Mouse (Mus musculus): ENCODE measurements at regions not wholly inside any gene's neighbourhood (a gene's known extent, or its start where the extent isn't known, plus 50 kb on each side); places are given as distances from the start of the nearest gene placed in this dataset.

DNA sequence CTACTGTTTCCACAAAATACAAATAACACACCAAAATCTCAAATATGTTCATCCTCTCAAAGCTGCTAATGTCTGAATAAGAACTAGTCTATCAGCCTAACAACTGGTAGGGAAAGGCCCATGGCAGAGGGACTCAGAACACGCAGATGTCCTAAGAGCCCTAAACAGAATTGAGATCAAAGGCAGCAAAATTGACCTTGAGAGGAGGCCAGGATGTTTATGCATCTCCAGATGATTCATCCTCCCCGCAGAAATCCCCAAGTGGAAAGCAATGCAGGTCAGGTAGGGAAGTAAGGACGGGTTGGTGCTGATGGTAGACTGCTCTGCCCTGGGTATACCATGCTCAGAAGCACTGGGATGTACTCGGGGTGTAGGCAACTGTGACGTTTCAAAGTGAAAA lies 89.0 kb upstream of the Tmem150c start:
- in situ Hi-C loops (cut with MseI, MboI): loop anchor here in 1 of 2 experiments (10.0 kb wide), 1 partner anchor 174 kb away; no protein-coding TSS in a partner anchor

DNA sequence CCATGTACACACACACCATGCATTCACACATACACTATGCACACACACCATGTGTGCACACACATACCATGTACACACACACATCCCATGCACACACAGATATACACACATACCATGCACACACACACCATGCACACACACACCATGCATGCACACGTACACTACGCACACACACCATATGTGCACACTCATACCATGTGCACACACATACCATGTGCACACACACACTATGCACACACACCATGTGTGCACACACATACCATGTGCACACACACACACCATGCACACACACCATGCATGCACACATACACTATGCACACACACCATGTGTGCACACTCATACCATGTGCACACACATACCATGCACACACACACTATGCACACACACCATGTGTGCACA lies 87.1 kb upstream of the Tmem150c start:
- in situ Hi-C loops (cut with MseI, MboI): loop anchor here in 1 of 2 experiments (10.0 kb wide), 1 partner anchor 172 kb away; no protein-coding TSS in a partner anchor

DNA sequence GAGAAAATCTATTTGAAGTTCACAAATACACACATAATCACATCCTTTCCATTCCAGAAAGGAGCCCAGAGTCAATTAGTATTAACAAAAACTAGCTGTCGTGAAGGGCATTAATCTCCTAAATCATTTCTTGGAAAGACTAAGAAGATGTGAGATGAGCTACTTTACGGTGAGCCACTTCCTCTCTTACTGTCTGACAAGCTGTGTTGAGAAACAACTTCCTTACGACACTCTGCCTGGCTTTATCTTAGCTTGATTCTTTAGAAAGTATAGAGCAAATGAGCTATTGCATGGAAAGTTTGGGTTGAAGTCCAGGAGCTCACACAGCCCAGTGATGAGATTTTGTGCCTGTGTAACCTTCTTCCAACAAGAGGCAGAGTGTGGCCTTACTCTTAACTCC lies 85.2 kb upstream of the Tmem150c start:
- in situ Hi-C loops (cut with MseI, MboI): loop anchor here in 1 of 2 experiments (10.0 kb wide), 1 partner anchor 170 kb away; no protein-coding TSS in a partner anchor

DNA sequence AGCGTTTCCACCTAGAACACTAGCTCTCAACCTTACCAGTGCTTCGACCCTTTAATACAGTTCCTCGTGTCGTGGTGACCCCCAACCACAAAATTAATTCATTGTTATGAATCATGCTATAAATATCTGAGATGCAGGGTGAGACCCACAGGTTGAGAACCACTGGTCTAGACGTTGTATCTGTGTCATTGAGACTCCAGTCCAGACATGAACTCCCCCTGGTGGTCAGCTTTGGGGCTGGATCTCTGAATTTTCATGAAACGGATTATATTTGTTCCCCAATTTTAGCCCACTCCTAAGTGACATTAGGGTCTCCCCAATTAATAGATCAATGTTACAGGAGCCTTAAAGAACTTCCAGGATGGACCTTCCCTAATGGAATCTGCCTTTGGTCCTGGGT lies 81.3 kb upstream of the Tmem150c start:
- in situ Hi-C loops (cut with MseI, MboI): loop anchor here in 1 of 2 experiments (10.0 kb wide), 1 partner anchor 166 kb away; no protein-coding TSS in a partner anchor

DNA sequence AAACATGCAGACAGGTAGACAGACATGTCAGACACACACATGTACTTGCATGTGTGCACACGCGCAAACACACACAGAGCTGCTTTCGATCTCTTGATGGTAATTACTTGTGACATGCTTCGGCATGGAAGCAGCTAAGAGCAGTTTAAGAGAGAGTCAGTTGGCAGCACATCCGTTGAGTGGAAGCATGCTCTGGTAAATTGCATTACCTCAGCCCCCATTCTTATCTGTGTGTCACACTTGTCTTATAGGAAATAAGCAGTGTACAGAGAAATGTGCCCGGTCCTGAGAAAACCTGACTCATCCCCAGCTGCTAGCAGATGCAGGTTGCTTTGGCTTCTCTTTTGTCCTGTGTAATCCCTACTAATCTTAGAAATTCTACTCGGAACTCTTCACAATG lies 80.0 kb upstream of the Tmem150c start:
- in situ Hi-C loops (cut with MseI, MboI): loop anchor here in 1 of 2 experiments (10.0 kb wide), 1 partner anchor 165 kb away; no protein-coding TSS in a partner anchor

DNA sequence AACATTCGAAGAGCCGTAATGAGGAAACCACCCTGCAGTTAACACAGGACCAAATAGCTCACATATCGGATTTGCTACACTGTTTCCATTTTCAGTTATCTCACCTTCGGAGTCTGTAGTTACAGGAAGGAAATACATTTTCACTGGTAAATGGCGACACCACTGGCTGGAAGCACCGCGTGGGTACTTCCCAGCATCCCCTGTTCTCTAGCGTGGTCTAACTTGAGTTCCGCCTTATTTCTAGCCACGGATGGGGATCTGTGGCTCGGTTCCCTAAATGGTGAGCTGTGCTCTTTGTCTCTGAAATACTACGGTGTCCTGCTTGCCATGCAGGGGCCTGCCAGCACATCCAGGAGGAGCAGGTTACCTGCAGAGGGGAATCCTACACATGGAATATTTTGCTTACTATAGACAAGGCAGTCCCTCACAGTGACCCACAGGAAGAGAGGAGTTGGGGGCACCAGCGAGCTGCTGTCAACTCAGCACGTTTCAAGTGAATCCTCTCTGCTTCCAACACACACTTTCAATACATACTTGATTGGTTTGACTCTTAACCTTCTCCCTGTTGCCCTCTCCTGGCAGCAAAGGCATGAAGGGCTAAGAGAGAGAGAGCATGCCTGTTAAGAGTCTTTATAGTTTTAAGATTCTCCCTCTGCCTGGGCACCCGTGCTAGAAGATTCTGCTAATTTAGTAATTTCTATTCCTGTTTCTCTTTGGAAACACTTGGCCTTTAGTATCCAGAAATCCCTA lies 78.9 kb upstream of the Tmem150c start:
- in situ Hi-C loops (cut with MseI, MboI): no loop called here

DNA sequence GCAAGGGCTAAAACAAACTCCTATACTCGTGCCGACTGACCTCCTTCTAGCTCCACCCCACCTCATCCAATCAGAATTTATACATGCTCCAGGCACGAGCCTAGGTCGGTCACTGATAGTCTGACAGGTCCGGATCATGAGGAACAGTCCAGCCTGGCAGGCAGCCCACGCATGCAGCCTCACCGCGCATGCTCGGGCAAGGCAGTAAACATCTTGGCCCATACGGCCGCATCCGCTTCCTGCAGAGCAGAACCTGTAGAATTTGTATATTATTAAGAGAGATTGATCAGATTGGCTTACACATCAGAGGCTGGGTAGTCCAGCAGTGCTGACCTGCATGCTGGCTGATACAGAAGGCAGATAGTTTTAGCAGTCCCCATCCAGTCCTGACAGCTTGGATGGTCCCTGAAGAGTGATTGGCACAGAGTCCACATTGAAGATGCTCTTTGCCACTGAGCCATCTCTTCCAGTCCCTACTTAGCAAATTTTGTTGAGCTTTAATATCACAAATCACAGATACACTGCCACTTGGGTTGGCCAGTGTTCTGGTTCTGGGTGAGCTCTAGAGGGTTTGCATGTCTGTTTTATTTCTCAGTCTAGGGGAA lies 78.2 kb upstream of the Tmem150c start:
- in situ Hi-C loops (cut with MseI, MboI): no loop called here

DNA sequence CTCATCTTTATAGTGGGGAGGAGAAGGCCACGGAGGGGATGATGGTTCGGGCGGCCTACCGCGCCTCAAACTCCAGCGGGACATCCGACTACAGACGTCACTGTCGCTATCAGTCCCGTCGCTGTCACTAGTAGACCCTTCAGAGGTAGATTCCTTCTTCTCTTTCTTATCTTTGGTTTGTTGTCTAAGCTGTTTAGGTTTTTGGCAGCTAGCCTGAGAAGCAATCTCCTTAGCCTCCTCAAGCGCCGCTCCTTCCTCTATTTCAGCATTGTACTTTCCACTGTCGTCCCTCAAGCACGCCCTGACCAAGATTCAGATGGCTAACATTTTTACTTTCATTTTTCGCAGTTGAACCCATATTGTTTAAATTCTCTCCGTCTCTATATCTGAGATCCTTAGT lies 76.7 kb upstream of the Tmem150c start:
- in situ Hi-C loops (cut with MseI, MboI): no loop called here

DNA sequence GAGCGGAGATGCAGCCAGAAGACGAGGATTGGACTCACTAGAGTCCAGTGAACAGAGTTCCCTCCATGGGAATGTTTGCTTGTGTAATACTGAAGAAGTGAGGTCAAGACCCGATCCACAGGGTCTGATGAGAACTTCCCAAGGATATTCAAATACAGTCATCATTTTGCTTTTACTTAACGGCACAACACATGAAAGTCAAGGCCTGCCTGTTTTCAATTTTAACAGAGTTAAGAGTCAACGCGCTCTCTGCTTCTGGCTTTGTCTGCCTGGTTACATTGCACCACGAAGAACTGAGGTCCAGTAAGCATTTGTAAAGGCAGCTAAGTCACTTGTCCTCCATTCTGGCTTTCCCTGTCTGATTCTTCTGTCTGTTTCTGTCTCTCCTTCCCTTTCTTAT lies 72.5 kb upstream of the Tmem150c start:
- in situ Hi-C loops (cut with MseI, MboI): no loop called here

DNA sequence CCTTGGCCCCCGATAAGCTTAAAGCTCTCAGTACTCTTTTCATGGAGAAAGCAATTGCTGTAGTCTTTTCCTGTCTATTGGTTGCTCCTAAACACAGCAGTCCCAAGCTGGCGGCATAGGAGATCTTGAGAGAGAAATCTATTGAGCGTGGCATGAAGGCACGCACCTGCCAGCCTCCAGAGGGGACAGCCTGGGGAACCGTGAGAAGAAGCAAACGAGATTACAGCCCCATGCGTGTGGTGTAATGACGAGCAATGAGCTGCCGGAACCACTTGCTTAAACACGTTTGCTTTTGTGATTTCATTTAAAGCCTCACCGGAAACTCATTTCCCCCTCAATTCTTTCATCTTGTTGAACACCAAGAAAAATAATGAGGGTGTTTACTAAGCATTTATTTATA lies 72.0 kb upstream of the Tmem150c start:
- in situ Hi-C loops (cut with MseI, MboI): no loop called here

DNA sequence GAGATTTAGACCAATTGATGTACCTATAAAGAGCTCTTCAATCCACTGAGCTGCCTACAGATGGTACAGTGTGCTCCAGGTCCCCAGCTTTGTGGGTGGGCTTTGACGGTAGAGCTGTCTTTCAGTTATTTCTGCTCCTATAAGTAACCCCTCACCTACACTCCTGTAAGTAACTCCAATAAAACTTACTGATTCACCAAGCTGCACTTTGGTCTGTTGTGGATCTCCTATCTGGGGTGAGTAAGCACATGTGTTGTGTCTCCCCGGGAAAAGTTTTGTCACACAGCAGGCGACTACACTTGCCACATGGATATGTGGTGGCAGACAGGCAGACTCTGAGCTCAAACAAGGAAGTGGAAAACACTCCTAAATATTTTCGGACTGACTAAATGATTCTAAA lies 70.4 kb upstream of the Tmem150c start:
- in situ Hi-C loops (cut with MseI, MboI): no loop called here

DNA sequence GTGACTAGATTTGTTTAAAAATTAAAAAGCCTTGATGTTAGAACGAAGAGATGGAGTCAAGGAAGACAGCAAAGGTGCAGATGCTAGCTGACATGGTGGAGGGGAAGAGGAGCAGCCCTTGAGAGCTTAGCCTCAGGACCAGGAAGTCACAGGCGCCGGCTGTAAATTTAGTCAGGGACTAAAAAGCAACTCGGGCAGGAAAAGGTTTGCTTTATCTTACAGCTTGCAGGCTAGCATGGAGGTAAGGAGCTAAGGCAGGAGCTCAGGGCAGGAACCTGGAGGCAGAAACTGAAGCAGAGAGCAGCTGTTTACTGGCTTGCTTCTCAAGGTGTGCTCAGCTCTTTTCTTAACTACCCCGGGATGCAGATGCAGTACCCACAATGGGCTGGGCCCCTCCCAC lies 68.3 kb upstream of the Tmem150c start:
- in situ Hi-C loops (cut with MseI, MboI): no loop called here

DNA sequence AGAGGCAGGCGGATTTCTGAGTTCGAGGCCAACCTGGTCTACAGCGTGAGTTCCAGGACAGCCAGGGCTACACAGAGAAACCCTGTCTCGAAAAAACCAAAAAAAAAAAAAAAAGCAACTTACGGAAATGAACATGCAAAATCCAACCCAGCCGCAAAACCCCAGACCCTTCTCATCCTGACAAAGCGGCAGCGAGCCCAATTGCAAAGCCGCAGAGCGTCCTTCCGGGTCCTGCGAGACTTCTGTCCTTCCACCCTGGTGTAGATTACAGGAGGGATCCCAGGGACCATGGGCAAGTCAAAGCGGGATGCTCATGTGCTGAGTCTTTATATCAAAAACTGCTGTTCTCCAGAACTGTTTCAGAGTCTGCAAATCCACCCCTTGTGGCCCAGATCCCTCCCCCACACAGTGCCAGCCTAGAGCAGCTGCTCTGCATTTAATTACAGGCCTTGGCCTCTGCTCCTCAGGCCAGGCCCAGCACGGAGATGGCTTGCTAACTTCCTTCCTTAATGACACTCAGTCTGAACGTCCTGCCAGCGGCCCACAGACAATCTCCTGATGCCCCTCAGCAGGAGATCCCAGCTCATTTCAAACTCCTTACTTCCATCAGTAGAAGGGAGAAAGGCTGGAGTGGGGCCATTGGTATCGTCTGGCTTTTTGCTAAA lies 67.1 kb upstream of the Tmem150c start:
- in situ Hi-C loops (cut with MseI, MboI): no loop called here

DNA sequence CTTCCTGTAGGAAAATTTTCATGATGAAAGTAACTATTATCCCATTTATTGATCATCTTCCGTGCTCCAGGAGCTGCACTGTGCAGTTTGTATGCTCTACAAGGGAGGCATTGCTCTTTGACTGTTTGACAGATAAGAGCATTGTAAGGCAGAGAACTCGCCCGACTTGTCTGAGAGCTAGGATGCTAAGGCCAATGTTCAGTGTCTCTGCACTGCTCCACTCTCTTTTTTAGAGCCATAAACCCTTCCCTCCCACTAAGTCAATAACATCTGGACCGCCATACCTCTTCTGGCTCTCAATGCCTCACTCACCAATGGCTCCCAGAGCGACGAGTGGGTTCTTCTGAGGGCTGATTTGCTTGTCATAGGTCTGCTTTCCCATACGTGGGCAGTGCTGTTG lies 65.9 kb upstream of the Tmem150c start:
- in situ Hi-C loops (cut with MseI, MboI): no loop called here

DNA sequence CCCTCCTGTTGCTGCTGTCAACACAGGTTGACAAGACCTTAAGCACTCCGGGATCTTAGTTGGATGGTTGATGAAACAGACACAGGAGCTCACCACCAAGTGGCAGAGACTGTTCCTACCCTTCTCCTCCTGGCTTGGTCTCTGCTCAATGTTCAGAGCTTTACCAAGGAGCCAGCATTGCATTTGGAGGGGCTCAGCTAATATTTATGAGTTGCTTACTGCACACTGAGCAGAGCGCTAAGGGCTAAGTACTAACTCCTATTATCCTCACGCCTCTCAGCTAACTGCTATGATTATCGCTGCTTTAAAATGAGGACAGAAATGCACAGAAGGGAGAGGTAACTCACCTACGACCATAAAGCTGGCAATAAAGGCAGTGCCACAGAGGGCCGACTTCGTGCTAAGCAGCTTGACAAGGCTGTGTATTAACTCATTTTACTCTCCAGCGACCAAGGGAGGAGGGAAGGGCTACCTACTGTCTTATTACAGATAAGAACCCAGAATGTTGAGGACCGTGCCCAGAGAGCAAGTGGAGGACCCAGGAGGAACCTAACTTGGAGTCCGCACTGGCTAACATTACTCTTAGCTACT lies 65.3 kb upstream of the Tmem150c start:
- in situ Hi-C loops (cut with MseI, MboI): no loop called here

DNA sequence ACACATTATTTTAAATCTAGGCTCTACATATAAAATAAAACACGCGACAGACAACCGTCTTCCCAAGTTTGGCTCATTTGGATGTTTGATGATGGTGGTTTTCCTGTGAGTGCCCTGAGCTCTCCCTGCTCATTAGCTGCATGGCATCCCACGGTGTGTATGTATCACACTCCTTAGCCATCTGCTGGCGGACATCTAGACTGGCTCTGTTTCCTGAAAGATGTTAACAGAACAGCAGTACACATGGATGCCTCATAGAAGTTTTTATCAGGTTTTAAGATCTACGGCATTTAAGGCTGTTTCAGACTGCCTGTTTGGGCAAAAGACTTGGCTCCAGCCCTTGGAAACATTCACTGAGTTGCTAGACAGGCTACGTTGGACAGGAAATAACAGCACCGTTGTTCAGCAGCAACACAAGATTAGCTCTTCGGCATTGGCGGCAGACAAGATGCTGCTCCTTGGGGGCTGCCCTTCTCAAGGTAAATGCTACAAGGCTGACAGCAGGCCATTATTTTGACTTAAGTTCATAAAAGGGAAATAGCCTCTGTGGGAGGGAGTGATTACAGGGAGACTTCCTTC lies 61.5 kb upstream of the Tmem150c start:
- in situ Hi-C loops (cut with MseI, MboI): no loop called here

DNA sequence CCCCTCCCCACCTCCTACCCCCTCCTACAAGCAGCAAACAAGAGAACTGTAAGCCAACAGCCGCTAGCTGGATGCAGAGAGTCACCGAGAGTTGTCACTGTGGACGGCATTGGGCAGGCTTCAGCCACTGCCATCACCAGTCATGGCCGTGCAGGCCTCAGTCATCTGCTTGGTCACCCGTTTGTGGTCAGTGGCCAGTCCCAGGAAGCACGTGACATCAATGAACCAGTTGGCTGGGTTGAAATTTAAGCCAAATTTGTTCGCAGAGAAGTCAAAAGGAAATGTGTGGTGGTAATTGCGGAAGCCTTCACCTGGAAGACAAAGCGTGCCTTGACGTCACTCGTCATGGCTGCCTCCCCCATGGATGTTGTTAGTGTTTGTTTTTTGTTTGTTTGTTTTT lies 60.7 kb upstream of the Tmem150c start:
- in situ Hi-C loops (cut with MseI, MboI): no loop called here

DNA sequence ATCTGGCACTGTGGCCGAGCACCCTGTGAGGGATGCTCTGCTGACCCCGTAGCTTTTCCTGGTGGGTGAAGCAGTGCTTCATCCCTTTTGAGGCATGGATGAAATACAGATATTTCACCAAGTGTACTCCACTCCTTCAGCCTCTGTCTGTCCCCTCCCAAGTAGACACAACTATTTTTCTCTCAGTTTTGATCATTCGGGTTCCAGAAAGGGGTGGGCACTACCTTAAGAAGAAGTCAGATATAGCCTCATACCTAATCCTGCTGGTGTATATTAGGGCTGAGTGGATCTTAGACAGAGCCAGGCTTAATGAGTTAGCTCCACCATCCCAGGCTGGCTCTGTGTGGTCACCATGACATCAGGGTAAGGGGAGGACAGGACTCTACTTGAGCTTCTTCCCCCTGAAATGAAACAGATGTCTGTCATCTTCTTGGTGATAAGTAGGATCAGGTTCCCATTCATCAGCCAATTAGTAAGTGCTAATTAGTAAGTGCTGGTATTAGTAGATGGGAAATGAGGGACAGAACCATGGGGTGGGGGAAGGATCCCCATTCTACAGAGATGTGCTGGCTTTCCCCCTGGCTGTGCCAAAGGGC lies 58.7 kb upstream of the Tmem150c start:
- in situ Hi-C loops (cut with MseI, MboI): no loop called here

DNA sequence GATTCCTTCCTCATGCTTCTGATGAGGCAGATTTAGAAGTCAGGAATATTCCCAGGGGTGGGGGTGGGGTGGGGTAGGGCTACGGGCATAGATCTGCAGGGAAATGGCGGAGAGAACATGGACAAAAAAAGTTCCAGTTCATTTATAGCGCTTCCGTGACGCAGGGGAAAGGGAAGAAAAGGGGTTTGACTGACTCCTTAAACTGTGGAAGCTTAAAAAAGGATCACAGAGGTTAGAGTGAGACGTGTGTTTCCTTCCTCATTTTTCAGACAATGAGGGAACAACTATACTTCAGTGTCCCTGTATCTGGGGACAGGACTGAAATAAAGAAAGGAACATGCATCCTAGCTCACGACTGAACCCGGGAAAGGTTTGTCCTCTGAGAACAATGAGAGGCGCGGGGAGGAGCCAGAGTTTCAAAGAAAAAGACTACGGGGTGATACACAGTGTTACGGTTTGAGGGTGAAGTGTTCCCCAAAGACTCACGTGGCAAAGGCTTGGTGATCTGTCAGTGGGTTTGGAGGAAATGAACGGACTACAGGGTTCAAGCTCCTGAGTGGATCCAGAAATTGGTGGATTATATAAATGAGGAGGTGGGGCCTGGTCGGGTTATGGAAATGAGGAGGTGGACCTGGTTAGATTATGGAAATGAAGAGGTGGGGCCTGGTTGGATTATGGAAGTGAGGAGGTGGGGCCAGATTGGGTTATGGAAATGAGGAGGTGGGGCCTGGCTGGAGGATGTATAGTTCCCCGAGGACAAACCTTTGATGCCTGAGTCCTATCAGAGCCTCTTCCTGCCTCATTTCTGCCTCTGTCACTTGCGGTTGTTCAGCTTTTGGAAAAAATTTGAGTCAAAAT lies 57.8 kb upstream of the Tmem150c start:
- in situ Hi-C loops (cut with MseI, MboI): no loop called here

DNA sequence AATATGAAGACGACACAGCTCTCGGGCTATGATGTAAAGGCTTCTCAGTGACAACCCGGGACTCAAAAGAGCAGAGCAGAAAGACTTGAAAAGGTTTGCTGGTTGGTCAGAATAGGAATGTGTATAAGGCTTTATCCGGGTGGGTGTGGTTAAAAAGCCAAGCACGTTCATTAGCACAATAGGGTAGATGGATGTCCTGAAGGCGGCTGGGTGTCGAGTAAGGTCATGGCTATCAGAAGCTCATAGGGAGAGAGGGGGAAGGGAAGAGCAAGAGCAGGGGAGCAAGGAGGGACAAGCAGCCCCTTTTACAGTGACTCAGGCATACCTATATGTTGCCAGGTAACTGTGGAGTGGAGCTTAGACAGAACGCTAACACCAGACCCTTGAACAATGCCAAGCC lies 54.3 kb upstream of the Tmem150c start:
- in situ Hi-C loops (cut with MseI, MboI): no loop called here

DNA sequence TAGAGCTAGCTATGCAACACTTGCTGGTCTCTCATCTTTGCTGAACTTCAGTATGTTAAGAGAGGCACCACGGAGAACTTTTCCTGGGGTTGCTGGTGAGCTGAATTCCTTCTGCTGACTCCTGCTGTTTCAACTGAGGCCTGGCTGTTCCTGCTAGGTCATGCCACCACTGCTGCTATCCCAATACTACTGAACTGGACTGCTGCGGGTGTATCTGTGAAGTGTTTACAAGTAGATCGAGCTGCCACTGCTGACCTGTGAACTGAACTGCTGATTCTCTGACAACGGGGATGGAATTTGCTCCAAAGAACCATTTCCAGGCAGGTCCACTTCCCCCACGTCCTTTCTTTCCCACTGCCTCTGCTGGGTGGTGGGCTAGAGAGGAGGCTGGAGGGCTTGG lies 51.1 kb upstream of the Tmem150c start:
- in situ Hi-C loops (cut with MseI, MboI): no loop called here

Measured in mouse trophoblast stem cell (cell line).